Mouse (Mus musculus): Measurements from ENCODE around the gene Dnajc3. TPM values are rescaled to one million over a fixed set of nuclear protein-coding genes. Genes with fewer than 3 reads are reported as not detected.

Gene Dnajc3
- 4.3 and 4.6 TPM in 2 replicates for polyA plus RNA-seq (2012; rRNA removed)

GRCm38 (mm10) chr14:118937533-118938492, at the start of gene Dnajc3:
Dnajc3 (plus strand) TSS chr14:118937976.

GRCm38 (mm10) chr14:118924673-118925615, 12.8 kb upstream of the Dnajc3 start, which contains the start of gene Dzip1:
Dzip1 (minus strand) TSS chr14:118925460.

Other genes starting within 250 kb of the Dnajc3 start
- gene Abcc4, start 231.8 kb upstream of the Dnajc3 start, polyA plus RNA-seq (2012; rRNA removed), result 1.4 and 4.2 TPM in 2 replicates
- 0.25 and 0.66 TPM in 2 replicates for gene Cldn10, start 150.1 kb upstream of the Dnajc3 start, polyA plus RNA-seq (2012; rRNA removed)
- gene Dzip1, start 12.5 kb upstream of the Dnajc3 start, polyA plus RNA-seq (2012; rRNA removed), result 2.7 and 4.1 TPM in 2 replicates
- gene Uggt2, start 161.5 kb downstream of the Dnajc3 start, polyA plus RNA-seq (2012; rRNA removed), result 0.35 and 0.57 TPM in 2 replicates
- gene Hs6st3, start 200.4 kb downstream of the Dnajc3 start, polyA plus RNA-seq (2012; rRNA removed), result 0.13 TPM in 1 of 2 replicates, not detected in the other

Data from stomach, adult 2 months (tissue).